Mouse (Mus musculus): ENCODE data around the gene Col6a3. TPM values are rescaled to one million over a fixed set of nuclear protein-coding genes. Genes with fewer than 3 reads are reported as not detected.

Gene Col6a3
- polyA plus RNA-seq, 1 experiment = not detected

DNA sequence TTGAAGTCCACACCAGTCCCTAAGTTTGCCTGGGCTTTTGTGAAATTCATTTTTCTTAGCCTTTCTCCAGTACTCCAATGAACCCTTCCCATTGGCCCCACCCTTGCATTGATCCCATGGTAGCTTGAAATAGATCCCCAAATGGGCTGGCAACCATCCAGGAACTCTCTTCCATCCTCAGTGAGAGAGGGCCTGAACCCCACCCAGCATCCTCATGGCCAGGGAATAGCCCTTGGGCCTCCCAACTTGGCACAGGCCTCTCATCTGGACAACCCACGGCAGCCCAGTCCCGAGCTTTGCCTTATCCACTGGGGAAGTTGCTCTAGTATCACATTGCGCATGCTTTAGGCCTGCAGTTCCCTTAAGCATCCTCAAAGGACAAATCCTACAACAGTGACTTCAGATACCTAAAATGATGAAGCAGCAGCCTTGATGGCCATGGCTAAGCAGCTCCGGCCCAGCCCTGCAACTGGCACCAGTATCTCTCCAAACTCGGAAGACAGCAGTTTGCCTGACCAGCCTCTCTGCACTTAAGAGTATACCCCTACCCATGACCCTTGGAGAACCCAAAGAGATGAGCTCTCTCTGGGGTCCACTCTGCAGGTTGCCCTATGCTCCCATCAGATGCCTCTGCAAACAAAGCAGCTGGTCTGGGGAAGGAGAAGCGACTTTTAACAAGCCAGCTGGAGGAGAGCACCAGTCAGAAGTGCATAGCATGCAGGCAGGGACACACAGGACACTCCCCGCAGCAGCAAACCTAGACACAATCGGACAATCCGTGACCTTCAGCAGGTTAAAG lies 783 bp downstream of the Col6a3 start:
- Histone ChIP-seq H3K4me3 (replicated peaks) (no peak overlapping the region), H3K4me1 (no peaks in the 10 kb centered on the region), H3K36me3 (replicated peaks; ENCODE audit: low read length) (no peaks in the 10 kb centered on the region), H3K9me3 (no peaks in the 10 kb centered on the region), H3K27me3 (replicated peaks) (peaks cover 18% of the 10 kb centered on the region)
- no peak for TF ChIP-seq GATA1 (IDR thresholded peaks at IDR 0.05; ENCODE audit: borderline replicate concordance, low read length)
- no peak for TF ChIP-seq FLI1 (IDR thresholded peaks at IDR 0.05; ENCODE audit: low read length)

DNA sequence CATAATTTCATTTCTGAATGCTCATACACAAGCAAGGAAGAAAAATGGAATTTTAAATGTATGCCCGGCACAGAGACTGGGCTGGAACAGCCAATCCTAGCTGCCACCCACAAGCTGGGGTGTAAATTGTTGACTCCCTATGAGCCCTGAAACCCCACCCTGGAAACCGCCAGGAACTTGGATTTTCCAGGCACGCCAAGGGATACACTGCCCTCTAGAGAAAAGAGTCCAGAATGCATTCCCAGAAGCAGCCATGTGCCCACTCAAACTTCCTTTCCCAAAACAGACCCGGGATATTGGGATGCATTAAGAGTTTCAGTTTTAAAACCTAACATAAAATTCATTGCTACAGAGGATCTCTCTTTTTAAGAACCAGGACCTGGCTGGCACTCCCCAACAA lies 3.5 kb downstream of the Col6a3 start:
- Histone ChIP-seq H3K36me3 (replicated peaks; ENCODE audit: low read length) (no peaks in the 10 kb centered on the region), H3K4me1 (no peaks in the 10 kb centered on the region), H3K4me3 (replicated peaks) (no peak overlapping the region), H3K27me3 (replicated peaks) (peaks cover 18% of the 10 kb centered on the region), H3K9me3 (no peaks in the 10 kb centered on the region)
- TF ChIP-seq FLI1 (IDR thresholded peaks at IDR 0.05; ENCODE audit: low read length) (no peak), GATA1 (IDR thresholded peaks at IDR 0.05; ENCODE audit: borderline replicate concordance, low read length) (no peak)

DNA sequence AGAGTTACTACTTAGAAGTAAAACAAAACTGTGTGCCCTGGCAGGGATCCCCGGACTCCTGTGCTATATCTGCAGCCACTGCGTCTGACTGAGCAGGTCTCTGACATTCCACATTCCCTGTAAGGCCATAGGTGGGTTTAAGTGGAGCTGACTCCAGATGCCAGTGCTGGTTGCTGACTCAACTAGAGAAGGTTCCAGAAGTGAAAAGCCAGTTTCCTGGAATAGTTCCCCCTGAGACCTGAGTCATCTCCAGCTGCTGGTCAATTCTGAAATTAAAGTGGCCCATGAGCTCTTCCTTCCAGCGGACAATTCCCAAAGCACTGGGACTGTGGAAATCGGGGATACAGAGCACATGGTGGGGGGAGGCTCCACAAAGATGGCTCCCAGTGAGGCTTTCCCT lies 5.1 kb downstream of the Col6a3 start:
- no peak for TF ChIP-seq FLI1 (IDR thresholded peaks at IDR 0.05; ENCODE audit: low read length)
- TF ChIP-seq GATA1 (IDR thresholded peaks at IDR 0.05; ENCODE audit: borderline replicate concordance, low read length) = no peak

DNA sequence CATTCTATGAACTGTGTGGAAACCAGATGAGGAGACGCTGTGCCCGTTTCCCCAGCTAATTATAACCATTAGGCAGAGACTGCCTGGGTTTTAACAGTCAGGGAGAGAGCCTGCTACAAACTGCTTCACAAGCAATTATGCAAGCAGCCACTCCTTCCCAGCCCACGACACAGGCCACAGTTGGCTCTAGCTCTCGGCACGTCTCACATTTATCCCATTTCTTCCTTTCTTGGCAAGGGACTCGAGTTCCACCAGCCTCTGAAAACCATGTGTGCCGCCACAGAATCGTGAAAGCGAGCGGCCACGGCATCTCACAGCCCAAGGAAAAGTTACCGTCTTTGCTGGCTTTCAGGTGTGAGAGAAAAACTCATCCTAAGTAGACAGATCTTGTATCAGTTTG lies 5.5 kb downstream of the Col6a3 start:
- no peaks in the 10 kb centered on the region for H3K9me3 ChIP-seq
- TF ChIP-seq GATA1 (IDR thresholded peaks at IDR 0.05; ENCODE audit: borderline replicate concordance, low read length) (no peak), FLI1 (IDR thresholded peaks at IDR 0.05; ENCODE audit: low read length) (no peak)
- H3K4me1 ChIP-seq = no peaks in the 10 kb centered on the region
- no peak overlapping the region for H3K4me3 ChIP-seq (replicated peaks)
- peaks cover 20% of the 10 kb centered on the region for H3K27me3 ChIP-seq (replicated peaks)
- H3K36me3 ChIP-seq (replicated peaks; ENCODE audit: low read length) = no peaks in the 10 kb centered on the region

More for the DNA sequence above, 5.1 kb downstream of the Col6a3 start:
- peaks cover 22% of the 10 kb centered on the region for H3K27me3 ChIP-seq (replicated peaks)
- H3K4me3 ChIP-seq (replicated peaks) = no peak overlapping the region
- no peaks in the 10 kb centered on the region for H3K4me1 ChIP-seq
- H3K36me3 ChIP-seq (replicated peaks; ENCODE audit: low read length) = no peaks in the 10 kb centered on the region
- no peaks in the 10 kb centered on the region for H3K9me3 ChIP-seq

DNA sequence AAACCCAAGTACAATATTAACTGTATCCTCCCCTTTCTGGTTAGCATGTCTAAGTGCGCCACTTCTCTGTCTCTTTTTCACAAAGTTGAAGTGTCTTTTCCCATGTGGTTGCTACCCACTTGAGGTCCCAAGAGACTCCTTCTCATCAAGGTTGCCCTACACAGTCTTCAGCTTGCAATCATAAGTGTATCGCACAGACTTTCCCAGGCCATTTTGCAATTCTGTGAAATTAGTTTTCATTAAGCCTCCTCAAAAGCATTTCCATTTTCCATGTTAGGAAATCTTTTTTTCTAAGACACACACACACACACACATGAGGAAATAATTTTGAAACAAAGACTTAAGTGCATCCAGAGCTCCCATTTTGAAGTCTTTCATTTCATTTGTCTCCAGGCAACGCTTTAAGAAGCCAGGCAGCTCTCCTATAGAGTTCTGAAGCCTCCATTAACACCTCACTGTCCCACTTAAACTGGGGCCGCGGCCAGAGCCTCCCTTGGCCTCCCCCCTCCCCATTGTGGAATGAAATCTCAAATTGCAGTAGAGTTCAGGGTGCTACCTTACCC lies 7.5 kb downstream of the Col6a3 start:
- Histone ChIP-seq H3K36me3 (replicated peaks; ENCODE audit: low read length) (no peaks in the 10 kb centered on the region), H3K27me3 (replicated peaks) (peaks cover 21% of the 10 kb centered on the region), H3K4me1 (no peaks in the 10 kb centered on the region), H3K4me3 (replicated peaks) (no peak overlapping the region), H3K9me3 (no peaks in the 10 kb centered on the region)
- no peak for TF ChIP-seq FLI1 (IDR thresholded peaks at IDR 0.05; ENCODE audit: low read length)
- no peak for TF ChIP-seq GATA1 (IDR thresholded peaks at IDR 0.05; ENCODE audit: borderline replicate concordance, low read length)

DNA sequence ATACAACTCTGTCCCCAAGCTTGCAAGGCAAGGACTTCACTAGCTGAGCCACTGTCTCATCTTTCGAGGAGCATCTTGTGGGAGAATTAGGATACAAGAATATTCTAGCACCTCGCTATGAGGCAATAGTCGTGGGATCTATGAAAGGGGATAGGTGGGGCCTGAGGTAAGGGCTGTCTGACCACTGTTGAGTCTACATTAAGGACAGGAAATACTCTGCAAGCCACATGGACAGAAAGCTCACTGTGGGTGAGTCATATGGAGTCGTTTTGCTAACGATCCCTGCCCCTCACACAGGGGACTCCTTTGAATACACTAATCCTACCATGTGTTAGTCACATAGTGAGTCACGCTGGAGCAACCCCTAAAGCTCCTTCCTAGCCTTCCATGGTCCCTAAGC lies 9.1 kb downstream of the Col6a3 start:
- Histone ChIP-seq H3K4me1 (no peaks in the 10 kb centered on the region), H3K27me3 (replicated peaks) (peaks cover 22% of the 10 kb centered on the region), H3K4me3 (replicated peaks) (no peak overlapping the region), H3K9me3 (no peaks in the 10 kb centered on the region), H3K36me3 (replicated peaks; ENCODE audit: low read length) (no peaks in the 10 kb centered on the region)
- TF ChIP-seq GATA1 (IDR thresholded peaks at IDR 0.05; ENCODE audit: borderline replicate concordance, low read length) (no peak), FLI1 (IDR thresholded peaks at IDR 0.05; ENCODE audit: low read length) (no peak)

DNA sequence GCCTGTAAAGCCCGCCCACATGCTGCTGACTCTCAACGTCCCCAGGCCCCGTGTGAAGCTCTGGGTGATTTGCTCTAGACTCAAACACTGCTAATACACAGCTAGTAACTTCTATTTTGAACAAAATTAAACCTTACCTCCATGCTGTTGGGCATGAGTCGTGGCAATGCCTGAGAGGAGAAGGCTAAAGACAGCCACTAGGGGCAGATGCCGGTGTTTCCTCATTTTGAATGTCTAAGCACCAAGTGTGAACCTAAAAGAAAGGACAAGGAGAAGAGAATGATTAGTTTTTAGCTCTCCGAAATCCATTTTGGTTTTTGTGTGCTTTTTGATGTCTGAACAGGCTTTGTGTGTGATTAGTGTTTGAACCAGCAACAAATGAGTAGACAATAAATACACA lies 13.8 kb downstream of the Col6a3 start:
- no peak for TF ChIP-seq GATA1 (IDR thresholded peaks at IDR 0.05; ENCODE audit: borderline replicate concordance, low read length)
- no peak for TF ChIP-seq FLI1 (IDR thresholded peaks at IDR 0.05; ENCODE audit: low read length)
- Histone ChIP-seq H3K36me3 (replicated peaks; ENCODE audit: low read length) (no peaks in the 10 kb centered on the region), H3K4me1 (no peaks in the 10 kb centered on the region), H3K9me3 (no peaks in the 10 kb centered on the region), H3K27me3 (replicated peaks) (peaks cover 11% of the 10 kb centered on the region), H3K4me3 (replicated peaks) (no peak overlapping the region)

DNA sequence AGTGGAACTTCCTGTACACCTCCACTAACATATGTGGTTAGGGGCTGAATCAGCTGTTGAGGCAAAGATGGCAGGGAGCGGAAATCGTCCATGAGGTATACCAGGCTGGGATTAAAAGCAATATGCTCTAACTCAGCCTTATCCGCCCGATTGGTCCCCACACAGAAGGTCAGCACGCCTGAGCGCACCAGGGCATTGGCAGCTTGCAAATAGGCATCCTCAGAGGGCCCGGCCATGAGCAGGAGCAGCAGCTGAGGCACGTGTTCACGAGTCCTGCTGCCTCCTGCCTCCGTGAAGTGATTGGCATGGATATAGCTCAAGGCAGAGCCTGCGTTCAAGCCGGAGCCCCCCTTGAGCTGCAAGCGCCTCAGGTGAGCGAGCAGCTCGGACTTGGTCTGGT lies 30.5 kb downstream of the Col6a3 start:
- Histone ChIP-seq H3K4me1 (no peaks in the 10 kb centered on the region), H3K4me3 (replicated peaks) (no peak overlapping the region), H3K36me3 (replicated peaks; ENCODE audit: low read length) (no peaks in the 10 kb centered on the region), H3K9me3 (no peaks in the 10 kb centered on the region), H3K27me3 (replicated peaks) (peaks cover 7% of the 10 kb centered on the region)
- TF ChIP-seq FLI1 (IDR thresholded peaks at IDR 0.05; ENCODE audit: low read length) = no peak
- no peak for TF ChIP-seq GATA1 (IDR thresholded peaks at IDR 0.05; ENCODE audit: borderline replicate concordance, low read length)

DNA sequence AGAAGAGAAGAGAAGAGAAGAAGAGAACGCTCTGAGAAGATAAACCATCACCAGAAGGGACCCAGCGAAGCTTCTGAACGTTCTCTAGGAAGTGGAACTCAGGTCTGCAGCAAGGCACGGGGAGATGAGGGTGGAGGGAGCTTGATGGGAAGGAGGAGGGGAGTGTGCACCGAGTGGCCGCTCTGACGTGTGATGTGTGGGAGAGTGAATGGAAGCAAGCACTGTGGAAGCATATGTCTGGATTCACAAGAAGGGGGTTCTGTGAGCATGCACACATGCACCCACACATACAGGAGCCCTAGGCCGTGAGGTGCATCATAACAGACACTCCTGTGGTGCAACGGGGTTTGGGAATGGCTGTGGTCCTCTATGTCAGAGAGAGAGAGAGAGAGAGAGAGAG lies 34.8 kb downstream of the Col6a3 start:
- TF ChIP-seq FLI1 (IDR thresholded peaks at IDR 0.05; ENCODE audit: low read length) (no peak), GATA1 (IDR thresholded peaks at IDR 0.05; ENCODE audit: borderline replicate concordance, low read length) (no peak)
- no peak overlapping the region for H3K4me3 ChIP-seq (replicated peaks)
- no peaks in the 10 kb centered on the region for H3K9me3 ChIP-seq
- no peaks in the 10 kb centered on the region for H3K36me3 ChIP-seq (replicated peaks; ENCODE audit: low read length)
- peaks cover 7% of the 10 kb centered on the region for H3K27me3 ChIP-seq (replicated peaks)
- no peaks in the 10 kb centered on the region for H3K4me1 ChIP-seq

DNA sequence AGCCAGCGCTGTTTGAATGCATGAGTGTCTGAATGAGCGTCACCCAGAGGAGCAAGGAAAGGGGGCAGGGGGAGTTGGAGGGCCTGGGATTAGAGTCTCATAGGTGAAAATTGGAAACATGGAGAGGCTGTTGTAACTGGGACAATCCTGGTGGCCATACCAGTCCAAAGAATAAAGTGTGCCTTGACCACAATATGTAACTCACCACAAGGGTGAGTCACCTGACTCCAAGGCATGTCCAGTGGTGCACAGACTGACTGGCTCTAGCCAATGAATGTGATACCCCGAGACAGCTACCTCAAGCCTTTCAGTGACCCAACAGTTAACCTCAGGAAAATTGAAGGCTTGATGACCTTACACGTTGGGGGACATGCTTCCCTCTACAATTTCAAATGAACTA lies 40.7 kb downstream of the Col6a3 start:
- peaks cover 2% of the 10 kb centered on the region for H3K27me3 ChIP-seq (replicated peaks)

More for the DNA sequence above, 40.7 kb downstream of the Col6a3 start:
- no peaks in the 10 kb centered on the region for H3K36me3 ChIP-seq (replicated peaks; ENCODE audit: low read length)
- TF ChIP-seq GATA1 (IDR thresholded peaks at IDR 0.05; ENCODE audit: borderline replicate concordance, low read length) = no peak
- TF ChIP-seq FLI1 (IDR thresholded peaks at IDR 0.05; ENCODE audit: low read length) = no peak
- H3K9me3 ChIP-seq = no peaks in the 10 kb centered on the region
- no peak overlapping the region for H3K4me3 ChIP-seq (replicated peaks)
- H3K4me1 ChIP-seq = no peaks in the 10 kb centered on the region

Data from megakaryocyte, embryonic 14.5 days (primary cell).